8 mouse cellular contexts compared by ENCODE assay signal in genomic region chr13:37858066-37858501, GRCm38 (mm10).
A peak's percentile ranks its signal among the peaks of the same experiment; 100 is the strongest.
DNase-seq lines count a peak whose midpoint lies in the region; ATAC-seq and TF ChIP-seq lines count a peak whose summit lies in the region.

No protein-coding gene starts in this region.

- no peaks in the 10 kb centered on the region for H3K27me3 ChIP-seq in C2C12 (ENCODE audit: control insufficient read depth, insufficient read depth, insufficient read length)

- peaks cover 30% of the 10 kb centered on the region for H3K79me3 ChIP-seq in C2C12 (ENCODE audit: low read depth)

- H3K4me3 ChIP-seq in C2C12 (ENCODE audit: insufficient read depth, poor library complexity, severe bottlenecking), result peak overlapping the region; percentile 29

- peak; percentile 69 for DNase-seq in adrenal gland, postnatal 10 days
- no peak for DNase-seq in adrenal gland, postnatal 4 days (ENCODE audit: low spot score in 2 of 2)
- peak; percentile 44 for DNase-seq in lung, postnatal 14 days
- DNase-seq in thymus, adult 18-20 months, result peak; percentile 56 to 63
- DNase-seq in left cerebral cortex, adult 11 months (ENCODE audit: low spot score), result no peak

- H3ac ChIP-seq in C2C12 (ENCODE audit: control insufficient read depth, insufficient read length, low read depth), result peak overlapping the region; percentile 30

- H3K79me2 ChIP-seq in C2C12 (ENCODE audit: control insufficient read depth, insufficient read depth), result peaks cover 93% of the 10 kb centered on the region

- no peaks in the 10 kb centered on the region for H3K36me3 ChIP-seq in C2C12 (ENCODE audit: control insufficient read depth, insufficient read depth)

- TF ChIP-seq CTCF in C2C12 (IDR thresholded peaks at IDR 0.05; ENCODE audit: control insufficient read depth, insufficient read depth, insufficient read length), result no peak

- ATAC-seq in erythroid progenitor cell, adult 5-6 weeks (replicated peaks; ENCODE audit: low FRiP score, poor library complexity, severe bottlenecking), result peak; percentile 32
- peak; percentile 19 for ATAC-seq in inflammation-experienced regulatory T-cells, adult 6 months

TF ChIP-seq in C2C12, 6 proteins besides CTCF, POLR2A, EP300 and RAD21:
- TF ChIP-seq MYOG (IDR thresholded peaks at IDR 0.05; ENCODE audit: control insufficient read depth, extremely low read depth, insufficient read length) (no peak), MYOD1 (IDR thresholded peaks at IDR 0.05; ENCODE audit: control insufficient read depth, insufficient read length, low read depth) (peak; percentile 28)
TF ChIP-seq in C2C12: peak in this region for 1.

Comparison
In these comparisons a context has a peak if more than half of its experiments do, and no peak if none do; other contexts are left out.
1. DNase-seq: peak in adrenal gland, postnatal 10 days (single experiment), lung, postnatal 14 days (single experiment) and thymus, adult 18-20 months (2 of 2); none in adrenal gland, postnatal 4 days (0 of 2) and left cerebral cortex, adult 11 months (single experiment).